Mouse (Mus musculus) hindbrain, embryonic 13.5 days (tissue): Measurements from ENCODE around the gene Arsg. TPM values are rescaled to one million over a fixed set of nuclear protein-coding genes. Genes with fewer than 3 reads are reported as not detected.

Experiments used
- ATAC-seq: fragments of 200-750 bp; cut with Nextera tagmentation; 2 replicates; pipeline ENCODE4 v1.8.0; 2017; ENCODE audit warnings: moderate TSS enrichment; ENCODE audit not compliant: low FRiP score
- H3K27ac ChIP-seq: fragments of 300-500 bp; sonication (generic); 2 replicates; pipeline ENCODE4 v1.5.1; 2015; ENCODE audit warnings: inconsistent platforms, mild to moderate bottlenecking, moderate library complexity
- H3K27me3 ChIP-seq: fragments of 300-500 bp; sonication (generic); 2 replicates; pipeline ENCODE4 v1.6.1; 2015; ENCODE audit warnings: mild to moderate bottlenecking, inconsistent platforms
- H3K36me3 ChIP-seq: fragments of 300-500 bp; sonication (generic); 2 replicates; pipeline ENCODE4 v1.6.1; 2015; ENCODE audit warnings: mild to moderate bottlenecking, inconsistent platforms
- H3K4me1 ChIP-seq: fragments of 300-500 bp; sonication (generic); replicated peaks from 2 replicates; pipeline ENCODE4 v1.6.1; 2015; ENCODE audit warnings: inconsistent platforms
- H3K4me2 ChIP-seq: fragments of 300-500 bp; sonication (generic); 2 replicates; pipeline ENCODE4 v1.6.1; 2015; ENCODE audit warnings: inconsistent platforms, mild to moderate bottlenecking, moderate library complexity
- H3K4me3 ChIP-seq: fragments of 300-500 bp; sonication (generic); 2 replicates; pipeline ENCODE4 v1.5.1; 2015; ENCODE audit warnings: mild to moderate bottlenecking, inconsistent platforms
- H3K9ac ChIP-seq: fragments of 300-500 bp; sonication (generic); 2 replicates; pipeline ENCODE4 v1.6.1; 2015; ENCODE audit warnings: mild to moderate bottlenecking, inconsistent platforms
- H3K9me3 ChIP-seq: fragments of 300-500 bp; sonication (generic); 2 replicates; pipeline ENCODE4 v1.6.1; 2016; ENCODE audit warnings: inconsistent platforms
- WGBS: fragments of 180-500 bp; shearing (Covaris S2); methylation state at CpG from one replicate; pipeline ENCODE4 v1.1.7; 2015; 5-methylcytosine and 5-hydroxymethylcytosine counted together
- polyA plus RNA-seq: library from polyadenylated mRNA; unstranded; fragments of >200 nt; fragmentation: Nextera tagmentation; extraction: Ambion mirVana; gene quantifications from 2 replicates; pipeline ENCODE4 v1.2.1, GENCODE M21; 2015

Gene Arsg
- polyA plus RNA-seq, 1 experiment from 2014 or later: 8.9 TPM

- Histone ChIP-seq H3K9me3 (no peaks in the 10 kb centered on the region), H3K27ac (0 out of 2 replicates have a peak overlapping the region, but pooled peaks have one; percentile 15), H3K27me3 (peaks cover 16% of the 10 kb centered on the region; the same call in 1 of the 2 replicates), H3K36me3 (no peaks in the 10 kb centered on the region), H3K4me3 (peak overlapping the region; percentile 71), H3K9ac (peak overlapping the region; percentile 88), H3K4me1 (peaks cover 40% of the 10 kb centered on the region), H3K4me2 (peak overlapping the region; percentile 83)
- no peak for ATAC-seq
- under 1% methylated on average over 33 of the region's 33 CpGs for WGBS
Measured at GRCm38 (mm10) chr11:109472171-109472691, 943 bp upstream of the Arsg start.

- Histone ChIP-seq H3K4me2 (peak overlapping the region; percentile 83), H3K9me3 (no peaks in the 10 kb centered on the region), H3K4me3 (peak overlapping the region; percentile 71), H3K9ac (peak overlapping the region; percentile 88), H3K4me1 (peaks cover 45% of the 10 kb centered on the region), H3K27ac (peak overlapping the region; percentile 95), H3K36me3 (no peaks in the 10 kb centered on the region), H3K27me3 (peaks cover 16% of the 10 kb centered on the region; the same call in 1 of the 2 replicates)
- WGBS: 1% methylated on average over 12 of the region's 13 CpGs
- peak; percentile 63 for ATAC-seq
Measured at GRCm38 (mm10) chr11:109472821-109473170, 378 bp upstream of the Arsg start.

- ATAC-seq: peak; percentile 49
- no peaks in the 10 kb centered on the region for H3K36me3 ChIP-seq
Measured at GRCm38 (mm10) chr11:109474086-109474742, 1.0 kb downstream of the Arsg start.

GRCm38 (mm10) chr11:109474836-109475235 lies 1.7 kb downstream of the Arsg start:
- Histone ChIP-seq H3K9me3 (no peaks in the 10 kb centered on the region), H3K4me3 (no peak overlapping the region), H3K36me3 (no peaks in the 10 kb centered on the region), H3K4me2 (no peak overlapping the region), H3K4me1 (peaks cover 51% of the 10 kb centered on the region), H3K9ac (no peak overlapping the region), H3K27me3 (peaks cover 16% of the 10 kb centered on the region; the same call in 1 of the 2 replicates), H3K27ac (no peak overlapping the region)
- ATAC-seq: no peak
- WGBS: 74% methylated on average over 13 of the region's 13 CpGs

More at GRCm38 (mm10) chr11:109474086-109474742, 1.0 kb downstream of the Arsg start:
- no peaks in the 10 kb centered on the region for H3K9me3 ChIP-seq
- peaks cover 51% of the 10 kb centered on the region for H3K4me1 ChIP-seq
- peak overlapping the region; percentile 83 for H3K4me2 ChIP-seq
- H3K27ac ChIP-seq: peak overlapping the region; percentile 95
- H3K27me3 ChIP-seq: peaks cover 16% of the 10 kb centered on the region; the same call in 1 of the 2 replicates
- WGBS: 10% methylated on average over 14 of the region's 14 CpGs
- H3K9ac ChIP-seq: peak overlapping the region; percentile 88
- peak overlapping the region; percentile 71 for H3K4me3 ChIP-seq

- Histone ChIP-seq H3K4me2 (no peak overlapping the region), H3K27ac (peak overlapping the region; percentile 70), H3K9me3 (no peaks in the 10 kb centered on the region), H3K27me3 (peaks cover 12% of the 10 kb centered on the region; the same call in 1 of the 2 replicates), H3K4me1 (peaks cover 48% of the 10 kb centered on the region), H3K9ac (no peak overlapping the region), H3K36me3 (no peaks in the 10 kb centered on the region), H3K4me3 (no peak overlapping the region)
- WGBS: 60% methylated on average over 4 of the region's 4 CpGs
- ATAC-seq: no peak
Measured at GRCm38 (mm10) chr11:109475717-109476116, 2.5 kb downstream of the Arsg start.

- H3K4me2 ChIP-seq: no peak overlapping the region
Measured at GRCm38 (mm10) chr11:109476241-109476640, 3.1 kb downstream of the Arsg start.

GRCm38 (mm10) chr11:109476653-109477052 lies 3.5 kb downstream of the Arsg start:
- no peaks in the 10 kb centered on the region for H3K9me3 ChIP-seq
- H3K9ac ChIP-seq: no peak overlapping the region
- no peaks in the 10 kb centered on the region for H3K36me3 ChIP-seq
- ATAC-seq: no peak
- H3K27ac ChIP-seq: peak overlapping the region; percentile 76
- H3K27me3 ChIP-seq: peaks cover 3% of the 10 kb centered on the region; the same call in 1 of the 2 replicates
- WGBS: 24% methylated on average over 6 of the region's 6 CpGs
- no peak overlapping the region for H3K4me2 ChIP-seq
- no peak overlapping the region for H3K4me3 ChIP-seq
- peaks cover 41% of the 10 kb centered on the region for H3K4me1 ChIP-seq

More at GRCm38 (mm10) chr11:109476241-109476640, 3.1 kb downstream of the Arsg start:
- Histone ChIP-seq H3K4me1 (peaks cover 45% of the 10 kb centered on the region), H3K27ac (peak overlapping the region; percentile 76), H3K4me3 (no peak overlapping the region), H3K9me3 (no peaks in the 10 kb centered on the region), H3K27me3 (peaks cover 7% of the 10 kb centered on the region; the same call in 1 of the 2 replicates), H3K9ac (no peak overlapping the region), H3K36me3 (no peaks in the 10 kb centered on the region)
- WGBS: 20% methylated on average over 2 of the region's 2 CpGs
- ATAC-seq: no peak

- Histone ChIP-seq H3K4me1 (peaks cover 33% of the 10 kb centered on the region), H3K4me3 (no peak overlapping the region), H3K9ac (no peak overlapping the region), H3K36me3 (no peaks in the 10 kb centered on the region), H3K4me2 (no peak overlapping the region), H3K27ac (no peak overlapping the region), H3K27me3 (no peaks in the 10 kb centered on the region), H3K9me3 (no peaks in the 10 kb centered on the region)
- WGBS: 42% methylated on average over 16 of the region's 16 CpGs
- no peak for ATAC-seq
Measured at GRCm38 (mm10) chr11:109477606-109478380, 4.6 kb downstream of the Arsg start.

- 34% methylated on average over 16 of the region's 16 CpGs for WGBS
- no peak for ATAC-seq
- no peak overlapping the region for H3K4me3 ChIP-seq
- no peak overlapping the region for H3K9ac ChIP-seq
- H3K36me3 ChIP-seq: no peaks in the 10 kb centered on the region
- H3K27me3 ChIP-seq: no peaks in the 10 kb centered on the region
- no peaks in the 10 kb centered on the region for H3K9me3 ChIP-seq
- no peak overlapping the region for H3K27ac ChIP-seq
- H3K4me2 ChIP-seq: no peak overlapping the region
- peaks cover 28% of the 10 kb centered on the region for H3K4me1 ChIP-seq
Measured at GRCm38 (mm10) chr11:109479575-109480285, 6.6 kb downstream of the Arsg start.

GRCm38 (mm10) chr11:109480440-109480839 lies 7.3 kb downstream of the Arsg start:
- no peaks in the 10 kb centered on the region for H3K9me3 ChIP-seq
- no peak for ATAC-seq

GRCm38 (mm10) chr11:109485398-109486045 lies 12.3 kb downstream of the Arsg start:
- H3K27me3 ChIP-seq: no peaks in the 10 kb centered on the region
- WGBS: 78% methylated on average over 15 of the region's 15 CpGs
- no peak for ATAC-seq
- H3K4me2 ChIP-seq: no peak overlapping the region
- no peaks in the 10 kb centered on the region; the same call in 1 of the 2 replicates for H3K4me1 ChIP-seq
- H3K9me3 ChIP-seq: no peaks in the 10 kb centered on the region
- H3K36me3 ChIP-seq: no peaks in the 10 kb centered on the region
- H3K9ac ChIP-seq: no peak overlapping the region
- no peak overlapping the region for H3K4me3 ChIP-seq
- H3K27ac ChIP-seq: no peak overlapping the region

More at GRCm38 (mm10) chr11:109480440-109480839, 7.3 kb downstream of the Arsg start:
- Histone ChIP-seq H3K27ac (no peak overlapping the region), H3K27me3 (no peaks in the 10 kb centered on the region), H3K36me3 (no peaks in the 10 kb centered on the region), H3K4me2 (no peak overlapping the region), H3K4me1 (peaks cover 28% of the 10 kb centered on the region), H3K9ac (no peak overlapping the region), H3K4me3 (no peak overlapping the region)
- WGBS: 77% methylated on average over 8 of the region's 8 CpGs
